Mouse (Mus musculus): ENCODE results near the gene Adad2. TPM values are rescaled to one million over a fixed set of nuclear protein-coding genes. Genes with fewer than 3 reads are reported as not detected.

The Adad2 gene
- polyA plus RNA-seq, 1 experiment from 2014 or later = 0.15 TPM

- ATAC-seq (ENCODE audit: low FRiP score, low read depth) = no peak
- no peak overlapping the region for H3K27ac ChIP-seq (replicated peaks)
- H3K36me3 ChIP-seq = no peaks in the 10 kb centered on the region
- 52% methylated on average over 29 of the region's 29 CpGs for WGBS
- no peak overlapping the region; the same call in 1 of the 2 replicates for H3K4me2 ChIP-seq (replicated peaks)
- no peak overlapping the region for H3K9ac ChIP-seq (replicated peaks)
- no peak overlapping the region for H3K4me3 ChIP-seq
- peaks cover 38% of the 10 kb centered on the region for H3K27me3 ChIP-seq
- H3K9me3 ChIP-seq = no peaks in the 10 kb centered on the region
- peaks cover 37% of the 10 kb centered on the region for H3K4me1 ChIP-seq
These were observed 20.4 kb downstream of the Adad2 start for GRCm38 (mm10) chr8:119632909-119633308.

- peaks cover 35% of the 10 kb centered on the region for H3K4me1 ChIP-seq
- 14% methylated on average over 14 of the region's 14 CpGs for WGBS
- no peaks in the 10 kb centered on the region for H3K36me3 ChIP-seq
- H3K4me3 ChIP-seq = no peak overlapping the region
- H3K4me2 ChIP-seq (replicated peaks) = no peak overlapping the region
- H3K9ac ChIP-seq (replicated peaks) = no peak overlapping the region
- H3K9me3 ChIP-seq = no peaks in the 10 kb centered on the region
- H3K27ac ChIP-seq (replicated peaks) = no peak overlapping the region
- H3K27me3 ChIP-seq = peaks cover 38% of the 10 kb centered on the region
- ATAC-seq (ENCODE audit: low FRiP score, low read depth) = no peak
These were observed 22.2 kb downstream of the Adad2 start for GRCm38 (mm10) chr8:119634616-119635336.

GRCm38 (mm10) chr8:119635378-119635777 is 22.8 kb downstream of the Adad2 start, which contains the start of gene Kcng4:
TSS of gene Kcng4 (minus strand) at chr8:119635680.
- peaks cover 38% of the 10 kb centered on the region for H3K27me3 ChIP-seq
- H3K4me1 ChIP-seq = peaks cover 35% of the 10 kb centered on the region
- 29% methylated on average over 6 of the region's 6 CpGs for WGBS
- ATAC-seq (ENCODE audit: low FRiP score, low read depth) = no peak
- no peaks in the 10 kb centered on the region for H3K36me3 ChIP-seq
- H3K27ac ChIP-seq (replicated peaks) = no peak within 1 kb of the TSS
- no peak within 1 kb of the TSS for H3K4me2 ChIP-seq (replicated peaks)
- no peak within 1 kb of the TSS for H3K4me3 ChIP-seq
- no peaks in the 10 kb centered on the region for H3K9me3 ChIP-seq
- no peak within 1 kb of the TSS for H3K9ac ChIP-seq (replicated peaks)

- no peak overlapping the region for H3K4me2 ChIP-seq (replicated peaks)
- H3K27ac ChIP-seq (replicated peaks) = no peak overlapping the region
- peaks cover 38% of the 10 kb centered on the region for H3K27me3 ChIP-seq
- no peaks in the 10 kb centered on the region for H3K9me3 ChIP-seq
- H3K36me3 ChIP-seq = no peaks in the 10 kb centered on the region
- 62% methylated on average over 2 of the region's 2 CpGs for WGBS
- H3K4me3 ChIP-seq = no peak overlapping the region
- no peak for ATAC-seq (ENCODE audit: low FRiP score, low read depth)
- H3K4me1 ChIP-seq = peaks cover 29% of the 10 kb centered on the region
- no peak overlapping the region for H3K9ac ChIP-seq (replicated peaks)
These were observed 23.4 kb downstream of the Adad2 start for GRCm38 (mm10) chr8:119635958-119636357.

GRCm38 (mm10) chr8:119636766-119637165 is 24.2 kb downstream of the Adad2 start:
- H3K9me3 ChIP-seq = no peaks in the 10 kb centered on the region
- H3K27ac ChIP-seq (replicated peaks) = no peak overlapping the region
- ATAC-seq (ENCODE audit: low FRiP score, low read depth) = no peak
- no peak overlapping the region for H3K4me3 ChIP-seq
- H3K4me1 ChIP-seq = peaks cover 24% of the 10 kb centered on the region
- no peak overlapping the region for H3K9ac ChIP-seq (replicated peaks)
- no peak overlapping the region for H3K4me2 ChIP-seq (replicated peaks)
- H3K36me3 ChIP-seq = no peaks in the 10 kb centered on the region
- WGBS = 72% methylated on average over 7 of the region's 7 CpGs
- H3K27me3 ChIP-seq = peaks cover 38% of the 10 kb centered on the region

- Histone ChIP-seq H3K4me1 (peaks cover 24% of the 10 kb centered on the region), H3K4me2 (replicated peaks) (no peak overlapping the region), H3K27me3 (peaks cover 37% of the 10 kb centered on the region), H3K4me3 (no peak overlapping the region), H3K9ac (replicated peaks) (no peak overlapping the region), H3K27ac (replicated peaks) (no peak overlapping the region), H3K36me3 (no peaks in the 10 kb centered on the region), H3K9me3 (no peaks in the 10 kb centered on the region)
- WGBS = 85% methylated on average over 4 of the region's 4 CpGs
- ATAC-seq (ENCODE audit: low FRiP score, low read depth) = no peak
These were observed 24.8 kb downstream of the Adad2 start for GRCm38 (mm10) chr8:119637381-119637780.

DNA sequence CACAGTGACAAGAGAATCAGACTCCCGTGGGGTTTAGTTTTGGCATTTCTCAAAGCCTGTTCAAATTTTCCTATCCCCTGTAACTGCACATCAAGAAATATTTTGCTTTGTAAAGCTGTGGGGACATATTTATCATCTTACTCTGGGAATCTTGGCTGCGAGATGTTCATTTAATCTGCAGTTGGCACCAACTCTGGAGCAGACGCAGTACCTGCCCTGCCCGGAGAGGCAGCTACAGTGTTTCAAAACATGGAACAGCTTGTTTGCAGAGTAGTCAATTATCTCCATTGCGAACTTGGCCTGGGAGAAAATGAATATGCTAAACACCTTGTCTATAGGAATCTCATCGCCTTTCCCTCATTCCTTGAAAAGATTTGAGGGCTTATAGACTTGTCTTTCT is 25.7 kb downstream of the Adad2 start:
- H3K4me3 ChIP-seq = no peak overlapping the region
- no peaks in the 10 kb centered on the region for H3K36me3 ChIP-seq
- no peaks in the 10 kb centered on the region for H3K9me3 ChIP-seq
- no peak overlapping the region for H3K9ac ChIP-seq (replicated peaks)
- peaks cover 24% of the 10 kb centered on the region for H3K4me1 ChIP-seq
- H3K27me3 ChIP-seq = peaks cover 28% of the 10 kb centered on the region
- no peak overlapping the region for H3K27ac ChIP-seq (replicated peaks)
- 87% methylated on average over 6 of the region's 6 CpGs for WGBS
- H3K4me2 ChIP-seq (replicated peaks) = no peak overlapping the region
- ATAC-seq (ENCODE audit: low FRiP score, low read depth) = no peak

DNA sequence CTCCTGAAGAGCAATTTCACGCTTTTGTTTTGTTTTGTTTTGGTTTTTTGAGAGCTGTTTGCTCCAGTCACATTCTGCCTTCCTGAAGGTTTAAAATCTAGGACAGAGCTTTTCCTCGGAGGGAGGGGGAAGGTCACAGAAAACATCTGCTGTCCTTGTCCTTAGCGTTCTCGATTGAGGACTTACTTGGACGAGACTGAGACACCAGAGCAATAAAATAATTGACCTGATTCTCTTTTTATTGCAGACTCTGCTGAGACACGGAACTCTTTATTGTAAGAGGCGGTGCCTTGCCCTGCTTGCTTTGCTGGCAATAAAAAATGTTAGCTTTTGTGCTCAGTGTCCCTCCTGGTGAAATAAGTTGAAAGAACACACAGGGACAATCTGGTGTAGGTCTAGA is 27.3 kb downstream of the Adad2 start:
- Histone ChIP-seq H3K27ac (replicated peaks) (no peak overlapping the region), H3K4me3 (no peak overlapping the region), H3K27me3 (peaks cover 12% of the 10 kb centered on the region; the same call in 1 of the 2 replicates), H3K4me2 (replicated peaks) (no peak overlapping the region), H3K9ac (replicated peaks) (no peak overlapping the region), H3K9me3 (no peaks in the 10 kb centered on the region), H3K36me3 (no peaks in the 10 kb centered on the region), H3K4me1 (peaks cover 16% of the 10 kb centered on the region)
- 77% methylated on average over 7 of the region's 7 CpGs for WGBS
- no peak for ATAC-seq (ENCODE audit: low FRiP score, low read depth)

- 84% methylated on average over 5 of the region's 5 CpGs for WGBS
- H3K27ac ChIP-seq (replicated peaks) = no peak overlapping the region
- H3K9ac ChIP-seq (replicated peaks) = no peak overlapping the region
These were observed 28.5 kb downstream of the Adad2 start for GRCm38 (mm10) chr8:119641058-119641457.

DNA sequence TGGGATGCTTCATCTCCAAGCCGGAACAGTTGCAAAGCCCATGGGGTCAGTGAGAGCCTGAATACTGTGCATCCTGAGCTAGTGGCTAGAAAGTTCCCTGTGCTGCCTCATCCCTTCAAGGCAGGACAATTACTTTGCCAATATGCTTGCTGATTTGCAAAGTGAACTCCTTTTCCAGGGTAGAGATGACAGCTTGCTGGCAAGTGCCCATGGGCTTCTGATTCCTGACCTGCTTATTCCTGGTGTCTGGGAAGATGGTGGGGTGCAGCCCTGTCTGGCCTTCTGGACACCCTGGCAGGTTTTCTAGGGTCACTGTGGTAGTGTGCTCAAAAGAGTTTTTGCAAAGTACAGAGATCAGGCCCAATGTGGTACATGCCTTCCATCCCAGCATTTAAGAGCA is 30.4 kb downstream of the Adad2 start:
- H3K9ac ChIP-seq (replicated peaks) = no peak overlapping the region
- no peak overlapping the region for H3K4me2 ChIP-seq (replicated peaks)
- WGBS = 88% methylated on average over 1 of the region's 1 CpGs
- H3K4me3 ChIP-seq = no peak overlapping the region
- no peak for ATAC-seq (ENCODE audit: low FRiP score, low read depth)
- H3K9me3 ChIP-seq = no peaks in the 10 kb centered on the region
- no peak overlapping the region for H3K27ac ChIP-seq (replicated peaks)
- no peaks in the 10 kb centered on the region for H3K27me3 ChIP-seq
- H3K36me3 ChIP-seq = no peaks in the 10 kb centered on the region
- peaks cover 5% of the 10 kb centered on the region; the same call in 1 of the 2 replicates for H3K4me1 ChIP-seq

More at GRCm38 (mm10) chr8:119641058-119641457, 28.5 kb downstream of the Adad2 start:
- H3K4me2 ChIP-seq (replicated peaks) = no peak overlapping the region
- H3K9me3 ChIP-seq = no peaks in the 10 kb centered on the region
- no peak for ATAC-seq (ENCODE audit: low FRiP score, low read depth)
- H3K27me3 ChIP-seq = peaks cover 6% of the 10 kb centered on the region; the same call in 1 of the 2 replicates
- H3K4me1 ChIP-seq = peaks cover 11% of the 10 kb centered on the region
- no peaks in the 10 kb centered on the region for H3K36me3 ChIP-seq
- H3K4me3 ChIP-seq = no peak overlapping the region

- H3K27ac ChIP-seq (replicated peaks) = peak overlapping the region; percentile 40; the same call in 1 of the 2 replicates
- H3K27me3 ChIP-seq = no peaks in the 10 kb centered on the region
- no peaks in the 10 kb centered on the region for H3K9me3 ChIP-seq
- ATAC-seq (ENCODE audit: low FRiP score, low read depth) = no peak
- H3K4me3 ChIP-seq = no peak overlapping the region
- no peak overlapping the region for H3K9ac ChIP-seq (replicated peaks)
- H3K4me2 ChIP-seq (replicated peaks) = no peak overlapping the region
- no peaks in the 10 kb centered on the region for H3K36me3 ChIP-seq
- peaks cover 5% of the 10 kb centered on the region; the same call in 1 of the 2 replicates for H3K4me1 ChIP-seq
- 74% methylated on average over 17 of the region's 17 CpGs for WGBS
These were observed 31.9 kb downstream of the Adad2 start for GRCm38 (mm10) chr8:119644429-119644960.

GRCm38 (mm10) chr8:119644981-119645597 is 32.5 kb downstream of the Adad2 start:
- 66% methylated on average over 18 of the region's 18 CpGs for WGBS
- ATAC-seq (ENCODE audit: low FRiP score, low read depth) = peak; percentile 75; the same call in 1 of the 2 replicates
- H3K4me3 ChIP-seq = no peak overlapping the region
- no peaks in the 10 kb centered on the region for H3K27me3 ChIP-seq
- no peak overlapping the region for H3K9ac ChIP-seq (replicated peaks)
- H3K36me3 ChIP-seq = no peaks in the 10 kb centered on the region
- peaks cover 5% of the 10 kb centered on the region; the same call in 1 of the 2 replicates for H3K4me1 ChIP-seq
- H3K9me3 ChIP-seq = no peaks in the 10 kb centered on the region
- H3K4me2 ChIP-seq (replicated peaks) = no peak overlapping the region
- H3K27ac ChIP-seq (replicated peaks) = peak overlapping the region; percentile 70
